In genomic region chr5:124315498-124315897, GRCm38 (mm10) we compare ENCODE assay signal across 20 mouse cellular contexts. TPM values are rescaled to one million over a fixed set of nuclear protein-coding genes. Genes with fewer than 3 reads are reported as not detected.
DNase-seq lines count a peak whose midpoint lies in the region; ATAC-seq lines count a peak whose summit lies in the region.
"Had no signal": no experiment of that assay in that cellular context is flagged by ENCODE, and none has a peak within 500 bp of the region (broad histone marks: within the 10 kb centered on the region; RNA-seq: fewer than 3 reads in every experiment).

No protein-coding gene starts in this region.

- ATAC-seq in erythroblast, adult 5-6 weeks (replicated peaks; ENCODE audit: low FRiP score, poor library complexity, severe bottlenecking): no peak
- ATAC-seq: CD4-positive, CD25-positive, alpha-beta regulatory T cell, adult 4 months; forebrain, embryonic 14.5 days; forebrain, postnatal 0 days; hindbrain, embryonic 16.5 days; intestine, embryonic 15.5 days had no signal

- intact Hi-C loops in left cerebral cortex, postnatal 25 days (cut with DNase I): no loop called here

- DNase-seq in cerebellum, adult 18-20 months: peak; percentile 52 to 54
- DNase-seq in cerebellum, adult 8-10 months: no peak
- DNase-seq in brain, adult 2 months (ENCODE audit: low read depth, low spot score): peak; percentile 69
- peak; percentile 61 for DNase-seq in cerebellum, adult 9-11 months
- peak; percentile 65 to 67 for DNase-seq in cerebellum, postnatal 25 days
- no peak for DNase-seq in left cerebral cortex, postnatal 25 days (ENCODE audit: low spot score in 2 of 2)
- DNase-seq: adrenal gland, adult 2 months; adrenal gland, postnatal 14 days; forebrain, postnatal 0 days; gastrocnemius, postnatal 25 days; heart, adult 18-20 months; heart, postnatal 10 days; heart, postnatal 36 days; kidney, adult 11 months; kidney, adult 9 months had no signal

RNA-seq across cellular contexts. Expression of gene Mphosph9, which starts 12.3 kb away (rescaled TPM):
- 3.1 and 14.4 TPM in 2 replicates for total RNA-seq in erythroblast, adult 5-6 weeks (2015; ENCODE audit: low replicate concordance)
- total RNA-seq in erythroblast, adult 5-6 weeks (2017; ENCODE audit: low replicate concordance): 7.8 and 28.5 TPM in 2 replicates
- total RNA-seq in left cerebral cortex, postnatal 25 days (2021): 10 to 100 TPM; 17.5 to 23.1 TPM

RNA-seq across cellular contexts. Expression of gene 2810006K23Rik, which starts 12.4 kb away (rescaled TPM):
- total RNA-seq in erythroblast, adult 5-6 weeks (2015; ENCODE audit: low replicate concordance): 2.3 and 2.9 TPM in 2 replicates
- total RNA-seq in erythroblast, adult 5-6 weeks (2017; ENCODE audit: low replicate concordance): 3.1 and 3.3 TPM in 2 replicates
- total RNA-seq in left cerebral cortex, postnatal 25 days (2021): 10 to 100 TPM; 16.4 to 17.5 TPM

RNA-seq across cellular contexts. Expression of gene Cdk2ap1, which starts 47.4 kb away (rescaled TPM):
- 46.4 and 55.1 TPM in 2 replicates for total RNA-seq in erythroblast, adult 5-6 weeks (2015; ENCODE audit: low replicate concordance)
- total RNA-seq in erythroblast, adult 5-6 weeks (2017; ENCODE audit: low replicate concordance): 31.2 and 56.3 TPM in 2 replicates
- total RNA-seq in left cerebral cortex, postnatal 25 days (2021): 100 to 1,000 TPM; 154 to 177 TPM

Comparison
In these comparisons a context has a peak if more than half of its experiments do, and no peak if none do; other contexts are left out.
1. DNase-seq: peak in cerebellum, adult 18-20 months (2 of 2), brain, adult 2 months (single experiment), cerebellum, adult 9-11 months (single experiment) and cerebellum, postnatal 25 days (2 of 2); none in cerebellum, adult 8-10 months (single experiment) and left cerebral cortex, postnatal 25 days (0 of 2).